Mouse (Mus musculus): Measurements from ENCODE around the gene Thumpd3. TPM values are rescaled to one million over a fixed set of nuclear protein-coding genes. Genes with fewer than 3 reads are reported as not detected.

Thumpd3 gene
- total RNA-seq, 2 experiments from 2014 or later = 33.1 to 42.0 TPM

GRCm38 (mm10) chr6:113037946-113038734, 7.9 kb upstream of the Thumpd3 start:
- peak; percentile 56 to 67 for DNase-seq

GRCm38 (mm10) chr6:113038735-113039058, 7.3 kb upstream of the Thumpd3 start:
- no peak for DNase-seq

DNA sequence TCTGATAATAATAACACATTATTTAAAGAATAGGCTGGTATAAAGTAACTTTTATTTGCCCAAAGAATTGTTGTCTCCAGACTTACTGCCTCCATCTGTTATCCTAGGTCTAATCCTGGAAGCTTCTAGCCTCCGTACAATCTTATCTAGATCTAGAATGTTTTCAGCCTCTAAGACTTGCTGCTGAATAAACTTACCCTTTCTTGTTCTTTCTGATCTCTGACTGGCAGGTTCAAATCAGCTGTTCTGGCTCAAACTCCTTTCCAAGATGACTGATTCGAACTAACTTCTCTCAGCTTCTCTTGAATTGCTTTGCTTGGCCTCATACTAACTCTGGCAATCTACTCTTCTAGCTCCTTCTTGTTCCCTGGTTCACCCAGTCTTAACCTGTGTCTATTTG, 5.7 kb upstream of the Thumpd3 start:
- no peak for DNase-seq

DNA sequence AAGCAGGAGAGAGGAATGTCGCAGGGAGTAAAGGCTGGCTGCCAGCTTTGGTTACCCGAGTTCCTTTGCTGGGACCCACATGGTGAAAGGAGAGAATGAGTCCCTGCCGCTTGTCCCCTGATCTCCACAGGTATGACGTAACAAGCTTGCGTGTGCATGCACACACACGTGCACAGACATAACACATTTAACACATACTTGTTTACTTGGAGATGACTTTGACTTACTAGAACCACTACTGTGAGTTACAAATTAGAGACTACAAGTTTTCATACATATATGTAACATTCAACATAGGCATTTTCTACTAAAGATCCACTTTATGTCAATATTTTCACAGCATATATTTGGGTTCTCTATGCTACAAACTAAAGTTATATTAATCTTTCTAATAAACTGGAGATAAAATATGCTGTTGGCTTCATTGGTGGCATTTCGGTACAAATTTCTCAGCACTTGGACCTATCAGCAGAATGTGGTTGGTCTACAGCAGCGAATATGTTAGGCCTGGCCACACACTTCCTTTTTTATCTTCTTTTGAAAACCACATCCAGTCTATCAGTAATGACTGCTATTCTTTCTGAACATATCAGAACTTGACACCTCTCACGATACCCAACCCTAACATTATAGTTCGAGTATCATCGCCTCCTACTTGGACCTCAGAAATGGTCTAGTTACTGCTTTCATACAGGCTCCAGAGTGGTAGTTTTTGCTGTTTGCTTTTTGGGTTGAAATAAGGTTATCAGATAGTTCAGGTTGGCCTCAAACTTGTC, 4.6 kb upstream of the Thumpd3 start:
- DNase-seq = no peak

DNA sequence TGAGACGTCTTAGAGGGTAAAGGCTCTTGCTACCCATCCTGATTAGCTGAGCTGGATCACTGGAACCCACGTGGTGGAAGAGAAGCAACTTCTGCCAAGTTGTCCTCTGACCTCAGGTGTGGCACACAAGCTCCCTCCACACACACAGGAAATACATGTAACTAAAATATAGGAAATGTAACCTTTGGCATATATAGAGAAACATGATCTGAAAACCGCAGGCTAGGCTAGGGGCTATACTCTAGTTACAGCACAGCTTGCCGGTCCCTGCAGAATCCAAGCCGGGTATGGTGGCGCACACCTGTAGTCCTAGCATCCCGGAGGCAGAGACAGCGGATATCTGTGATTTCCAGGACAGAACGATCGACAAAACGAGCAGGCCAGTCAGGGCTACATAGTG, 450 bp upstream of the Thumpd3 start:
- no peak for DNase-seq

DNA sequence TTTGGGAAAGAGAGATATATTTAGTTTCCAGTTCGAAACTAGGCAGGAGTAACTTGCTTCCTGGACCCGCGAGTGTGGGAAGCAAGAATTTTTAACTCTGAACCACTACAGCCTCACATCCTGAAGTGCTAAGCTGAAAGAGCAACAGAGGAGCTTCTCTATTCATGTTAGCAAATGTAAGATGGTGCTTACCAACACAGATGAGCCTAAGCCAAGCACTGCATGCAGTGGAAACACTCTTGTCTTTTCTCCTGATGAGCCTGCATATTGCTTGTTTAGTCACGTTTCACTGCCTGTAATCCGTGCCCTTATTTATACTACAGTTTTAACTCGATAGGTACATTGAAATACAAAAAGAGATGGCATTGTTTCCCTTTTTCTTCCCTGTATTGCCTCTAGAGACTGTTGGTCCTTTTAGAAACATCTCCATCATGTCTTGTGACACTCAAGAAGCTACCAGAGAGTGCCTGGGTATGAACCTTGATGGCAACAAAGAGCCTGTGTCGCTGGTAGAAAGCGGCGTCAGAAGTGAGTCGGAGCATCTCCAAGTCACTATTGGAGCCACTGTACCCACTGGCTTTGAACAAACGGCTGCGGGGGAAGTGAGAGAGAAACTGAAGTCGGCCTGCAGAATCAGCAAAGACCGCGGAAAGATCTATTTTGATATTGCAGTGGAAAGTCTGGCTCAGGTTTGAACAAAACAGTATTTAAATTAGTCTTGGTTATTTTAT, 1.2 kb downstream of the Thumpd3 start:
- DNase-seq = no peak

DNA sequence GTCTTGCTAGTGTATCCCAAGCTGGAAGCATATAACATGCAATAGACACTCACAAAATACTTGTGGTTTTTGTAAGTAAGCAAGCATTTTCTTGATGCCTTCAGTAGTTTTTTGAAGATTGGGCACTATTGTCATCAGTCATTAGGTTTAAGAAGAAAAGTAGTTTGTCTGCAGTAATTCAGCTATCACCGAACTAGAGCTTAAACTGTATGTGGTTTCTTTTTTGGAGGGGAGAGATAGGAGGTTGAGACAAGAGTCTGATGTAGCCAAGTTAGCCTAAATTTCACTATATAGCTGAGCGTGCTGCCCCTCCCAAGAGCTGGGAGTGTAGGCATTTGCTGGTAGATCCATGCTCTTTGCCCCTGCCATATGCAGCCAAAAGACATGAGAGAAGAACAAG, 2.3 kb downstream of the Thumpd3 start:
- DNase-seq = no peak

DNA sequence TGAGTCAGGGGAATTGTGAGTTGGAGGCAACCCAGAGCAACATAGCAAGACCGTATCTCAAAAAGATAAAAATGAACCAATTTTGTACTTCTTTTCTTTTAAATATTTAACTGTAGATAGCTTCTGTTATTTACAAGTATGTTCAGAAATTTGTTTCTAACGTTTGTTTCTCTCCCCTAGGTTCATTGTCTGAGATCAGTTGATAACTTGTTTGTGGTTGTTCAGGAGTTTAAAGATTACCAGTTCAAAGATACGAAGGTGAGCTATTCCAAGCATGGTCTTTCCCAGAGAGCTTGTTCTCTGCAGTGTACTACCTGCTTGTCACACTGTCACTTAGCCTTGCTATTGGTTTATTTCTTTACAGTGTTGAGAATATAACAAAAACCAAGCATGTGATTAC, 3.1 kb downstream of the Thumpd3 start:
- DNase-seq = no peak

- DNase-seq = no peak
Measured at GRCm38 (mm10) chr6:113052972-113053371, 6.9 kb downstream of the Thumpd3 start.

DNA sequence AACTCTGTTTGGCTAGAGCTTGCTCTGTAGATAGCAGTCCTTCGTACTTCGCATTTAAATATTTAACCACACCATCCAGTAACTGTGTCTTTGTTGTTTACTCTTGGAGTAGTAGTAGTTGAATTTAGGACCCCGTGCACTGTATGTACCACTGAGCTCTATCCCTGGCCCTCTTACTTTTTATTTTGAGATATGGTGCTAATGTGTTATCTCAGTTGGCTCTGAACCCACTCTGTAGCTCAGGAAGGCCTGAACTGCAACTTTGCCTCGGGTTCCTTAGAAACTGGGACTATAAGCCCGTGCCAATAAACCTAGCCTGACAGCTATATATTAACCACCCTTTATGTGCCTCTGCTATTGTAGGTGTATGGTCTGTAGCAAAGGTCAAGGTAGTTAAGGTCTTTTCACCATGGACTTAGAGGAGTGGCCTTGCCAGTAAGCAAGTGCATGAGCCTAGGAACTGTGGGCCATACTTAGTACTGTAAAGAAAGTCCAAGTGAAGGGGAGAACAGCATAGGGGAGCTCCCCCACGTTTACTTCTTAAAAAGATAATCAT, 8.6 kb downstream of the Thumpd3 start:
- DNase-seq = no peak

DNA sequence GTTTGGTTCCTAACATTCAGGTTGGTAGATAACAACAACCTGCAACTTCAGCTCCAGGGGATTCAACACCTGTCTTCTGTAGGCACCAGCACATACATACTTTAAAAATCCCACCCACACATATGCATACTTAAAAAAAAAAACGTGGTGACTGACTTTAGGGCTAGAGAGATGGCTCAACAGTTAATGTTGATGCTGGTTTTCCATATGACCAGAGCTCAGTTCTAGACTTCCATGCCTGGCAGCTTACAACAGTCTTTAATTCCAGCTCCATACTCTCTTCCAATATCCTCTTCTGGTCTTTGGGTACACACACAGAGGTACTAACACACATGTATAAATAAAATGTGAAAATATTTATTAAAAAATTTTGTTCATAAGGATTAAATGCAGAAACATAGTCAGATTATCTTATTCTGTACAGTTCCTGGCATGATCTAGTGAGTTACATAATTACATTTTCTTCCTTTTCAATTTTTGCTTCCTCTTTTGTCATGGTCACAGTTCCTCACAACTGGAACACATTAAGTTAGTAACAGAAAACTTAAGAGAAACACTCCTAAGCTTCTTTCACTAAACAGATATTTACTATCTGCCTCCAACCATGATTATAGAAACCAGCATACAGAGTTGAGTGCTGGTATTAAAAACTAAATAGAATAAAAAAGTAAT, 15.0 kb downstream of the Thumpd3 start:
- DNase-seq = no peak

DNA sequence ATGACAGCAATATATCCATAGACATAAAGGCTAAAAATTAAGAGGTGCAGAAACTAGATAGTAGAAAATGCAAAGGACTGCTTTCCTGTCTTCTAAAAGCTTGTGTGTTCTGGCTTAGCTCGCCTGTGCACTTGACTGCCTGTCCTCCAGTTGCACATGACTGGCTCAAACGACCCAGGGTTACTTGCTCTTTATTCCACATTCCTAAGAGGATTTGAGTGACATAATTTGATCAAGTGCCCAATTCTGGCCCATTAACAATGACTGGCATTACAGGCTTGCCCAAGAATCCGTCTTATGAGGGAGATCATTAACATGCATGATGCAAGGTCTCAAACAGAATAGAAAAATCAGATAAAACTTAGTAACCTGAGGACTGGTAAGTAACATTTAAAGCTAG, 16.2 kb downstream of the Thumpd3 start:
- no peak for DNase-seq

DNA sequence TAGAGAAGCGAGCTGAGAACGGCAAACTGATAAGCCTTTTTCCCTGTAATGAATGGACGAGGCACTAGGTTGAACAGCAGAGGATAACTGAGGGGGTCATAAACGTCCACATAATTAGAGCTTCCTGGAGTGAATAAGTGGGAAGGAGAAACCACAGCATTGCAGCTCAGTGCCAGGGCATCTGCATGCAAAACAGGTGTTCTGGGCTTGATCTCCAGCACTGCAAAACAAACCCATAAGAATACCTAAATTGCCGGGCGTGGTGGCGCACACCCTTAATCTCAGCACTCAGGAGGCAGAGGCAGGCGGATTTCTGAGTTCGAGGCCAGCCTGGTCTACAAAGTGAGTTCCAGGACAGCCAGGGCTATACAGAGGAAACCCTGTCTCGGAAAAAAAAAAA, 17.3 kb downstream of the Thumpd3 start:
- DNase-seq = no peak

- no peak for DNase-seq
Measured at GRCm38 (mm10) chr6:113065186-113065585, 19.2 kb downstream of the Thumpd3 start.

- DNase-seq = no peak
Measured at GRCm38 (mm10) chr6:113069154-113069553, 23.1 kb downstream of the Thumpd3 start.

DNA sequence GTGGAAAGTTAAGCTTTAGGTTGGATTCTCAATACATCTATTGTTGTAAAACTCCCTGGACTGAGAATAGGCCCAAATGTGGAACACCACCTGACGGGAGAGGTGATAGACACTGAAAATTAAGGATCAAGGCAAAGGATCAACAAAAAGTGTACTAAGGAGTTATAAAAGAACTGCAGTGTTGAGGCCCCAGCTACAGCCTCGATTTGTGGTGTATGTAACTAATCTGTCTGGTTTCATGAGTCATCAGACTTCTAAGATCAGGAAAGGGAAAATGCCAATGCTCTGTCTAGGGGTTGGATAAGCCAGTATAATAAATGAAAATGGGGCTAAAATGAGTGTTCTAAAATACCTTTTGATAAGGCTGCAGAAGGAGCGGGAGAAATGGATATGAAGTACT, 29.2 kb downstream of the Thumpd3 start:
- no peak for DNase-seq

DNA sequence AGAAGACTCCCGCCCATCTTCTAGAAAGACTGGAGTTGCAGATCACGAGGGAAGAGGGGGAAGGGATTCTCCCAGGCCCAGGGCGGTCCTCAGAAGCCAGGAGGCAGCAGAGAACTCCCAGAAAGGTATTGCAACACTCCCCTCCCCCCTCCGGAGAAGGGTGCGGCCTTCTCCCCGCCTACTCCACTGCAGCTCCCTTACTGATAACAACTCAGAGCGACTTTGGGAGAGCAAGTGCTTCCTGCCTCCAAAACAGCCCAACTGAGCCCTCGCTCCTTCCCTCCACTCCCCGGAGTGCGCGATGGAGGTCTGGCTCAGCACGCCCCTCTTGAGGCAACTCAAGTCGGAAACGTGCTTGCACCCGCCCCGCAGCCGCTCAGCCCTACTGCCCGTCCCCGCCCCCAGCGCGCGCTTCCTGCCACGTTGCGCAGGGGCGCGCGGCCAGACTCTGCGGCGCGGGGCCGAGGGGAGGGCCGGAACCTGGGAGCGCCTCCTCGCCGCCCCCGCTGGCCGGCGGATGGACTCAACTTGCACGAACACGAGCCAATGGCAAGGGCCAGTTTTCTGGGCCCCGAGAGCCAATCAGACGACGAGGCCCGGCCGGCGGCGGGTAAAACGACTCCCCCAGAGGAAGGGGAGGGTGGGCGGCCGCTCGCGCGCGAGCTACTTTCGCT, 30.1 kb downstream of the Thumpd3 start:
- peak; percentile 88 to 89 for DNase-seq

GRCm38 (mm10) chr6:113076686-113077516, 30.9 kb downstream of the Thumpd3 start, which contains the start of gene Setd5:
Gene Setd5, plus strand, starts transcription at chr6:113077365.
- peak; percentile 97 to 98 for DNase-seq

DNA sequence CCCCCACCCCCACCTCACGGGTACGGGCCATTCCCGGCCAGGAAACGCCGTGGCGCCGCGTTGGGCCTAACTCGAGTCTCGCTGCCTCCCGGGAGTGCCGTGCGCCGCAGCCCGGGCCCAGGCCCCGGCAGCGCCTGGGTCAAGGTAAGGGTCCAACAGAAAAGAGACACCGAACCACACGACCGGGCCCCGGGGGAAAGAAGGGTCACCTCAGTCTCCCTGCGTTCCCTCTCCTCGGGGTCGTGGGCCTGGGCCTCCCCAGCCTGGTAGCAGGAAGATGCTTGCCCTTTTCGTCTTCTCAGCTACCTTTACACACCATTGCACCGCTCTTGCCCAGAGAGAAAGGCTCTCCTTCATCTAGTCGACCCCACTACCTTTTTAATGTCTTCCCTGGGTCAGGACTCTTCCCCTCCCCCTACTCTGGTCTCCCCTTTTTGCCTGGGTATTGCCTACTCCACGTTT, 31.6 kb downstream of the Thumpd3 start:
- no peak for DNase-seq

- DNase-seq = peak; percentile 29 to 36
Measured at GRCm38 (mm10) chr6:113078031-113078721, 32.2 kb downstream of the Thumpd3 start.
